Mouse (Mus musculus) large intestine, adult 2 months (tissue): ENCODE measurements around the gene Scyl1. TPM values are rescaled to one million over a fixed set of nuclear protein-coding genes. Genes with fewer than 3 reads are reported as not detected.

Experiments used
- DNase-seq: peaks from one replicate; pipeline ENCODE4 v3.0.0-alpha.2; 2012; ENCODE audit warnings: low read depth, low spot score
- WGBS: fragments of 180-500 bp; shearing (Covaris S2); methylation state at CpG from one replicate; pipeline ENCODE4 v1.1.7; 2018; 5-methylcytosine and 5-hydroxymethylcytosine counted together
- polyA plus RNA-seq: library from polyadenylated mRNA; depleted of rRNA; stranded (reverse); fragments of >200 nt; gene quantifications from 2 replicates; pipeline ENCODE4 v1.2.3, GENCODE M21; 2012

Gene Scyl1
- polyA plus RNA-seq, 1 experiment = 53.6 TPM

DNA sequence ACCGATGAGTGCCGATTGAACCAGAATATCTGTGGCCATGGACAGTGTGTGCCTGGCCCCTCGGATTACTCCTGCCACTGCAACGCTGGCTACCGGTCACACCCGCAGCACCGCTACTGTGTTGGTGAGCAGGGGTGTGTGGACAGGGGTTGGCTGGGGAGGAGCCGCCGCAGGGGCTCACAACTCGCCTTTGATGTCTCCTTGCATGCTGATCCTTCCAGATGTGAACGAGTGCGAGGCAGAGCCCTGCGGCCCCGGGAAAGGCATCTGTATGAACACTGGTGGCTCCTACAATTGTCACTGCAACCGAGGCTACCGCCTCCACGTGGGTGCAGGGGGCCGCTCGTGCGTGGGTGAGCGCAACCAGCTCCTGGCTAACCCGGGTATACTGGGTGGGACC lies 20.3 kb downstream of the Scyl1 start:
- no peak for DNase-seq
- 38% methylated on average over 22 of the region's 22 CpGs for WGBS

DNA sequence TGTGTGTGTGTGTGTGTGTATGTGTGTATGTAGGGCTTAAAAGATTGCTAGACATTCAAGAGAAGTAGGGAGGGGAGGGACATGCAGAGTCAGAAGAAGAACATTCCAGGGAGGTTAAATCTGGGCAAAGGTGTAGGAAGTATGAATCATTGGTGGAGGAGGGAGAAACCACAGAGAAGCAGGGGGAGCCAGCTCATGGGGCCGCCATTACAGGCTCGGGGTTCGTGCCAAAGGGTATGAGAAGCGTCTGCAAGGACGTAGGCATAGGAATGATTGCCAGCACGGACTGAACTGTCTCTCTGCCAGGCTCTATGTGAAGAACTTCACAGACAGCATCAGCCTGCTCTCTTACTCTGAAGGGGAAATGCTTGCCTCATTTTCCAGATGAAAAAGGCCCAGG lies 21.7 kb downstream of the Scyl1 start:
- DNase-seq = no peak
- 67% methylated on average over 6 of the region's 6 CpGs for WGBS

DNA sequence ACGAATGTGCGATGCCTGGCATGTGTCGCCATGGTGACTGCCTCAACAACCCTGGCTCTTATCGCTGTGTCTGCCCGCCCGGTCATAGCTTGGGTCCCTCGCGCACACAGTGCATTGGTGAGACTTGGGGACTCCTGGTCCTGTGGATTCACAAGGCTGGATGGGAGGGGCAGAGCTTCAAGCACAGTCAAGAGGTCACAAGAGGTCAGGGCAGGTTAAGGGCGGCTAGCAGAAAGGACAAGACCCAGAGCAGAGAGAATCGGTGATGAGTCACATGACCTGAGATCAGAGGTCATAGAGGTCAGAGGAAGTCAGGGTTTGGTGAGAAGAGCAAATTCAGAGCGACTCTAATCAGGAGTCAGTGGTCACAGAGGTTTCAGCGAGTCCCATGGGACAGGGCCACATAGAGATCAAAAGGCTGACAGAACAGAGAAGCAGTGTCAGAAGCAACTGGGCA lies 24.3 kb downstream of the Scyl1 start:
- 63% methylated on average over 12 of the region's 12 CpGs for WGBS
- DNase-seq = no peak

- DNase-seq = no peak
- WGBS = 22% methylated on average over 34 of the region's 36 CpGs
Observed at GRCm38 (mm10) chr19:5745756-5746710, 25.2 kb downstream of the Scyl1 start.

DNA sequence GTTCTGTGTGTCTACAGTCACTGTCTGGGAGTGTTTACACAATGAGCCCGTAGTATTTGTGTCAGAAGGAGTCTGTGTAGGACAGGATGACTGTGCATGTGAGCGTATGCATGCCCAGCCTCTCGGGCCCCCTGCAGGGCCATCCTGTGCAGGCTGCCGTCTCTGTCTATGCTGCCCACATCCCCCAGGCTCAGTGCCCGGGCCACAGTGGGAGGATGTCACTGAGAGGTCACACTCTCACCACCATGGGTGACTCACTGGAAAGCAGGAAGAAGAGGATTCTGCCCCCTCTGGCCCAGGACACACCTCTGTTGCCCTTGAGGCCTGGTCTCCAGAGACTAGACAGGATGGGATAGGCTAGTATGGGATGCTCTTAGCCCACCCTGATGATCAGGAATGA lies 27.6 kb downstream of the Scyl1 start:
- no peak for DNase-seq
- WGBS = 56% methylated on average over 5 of the region's 5 CpGs

DNA sequence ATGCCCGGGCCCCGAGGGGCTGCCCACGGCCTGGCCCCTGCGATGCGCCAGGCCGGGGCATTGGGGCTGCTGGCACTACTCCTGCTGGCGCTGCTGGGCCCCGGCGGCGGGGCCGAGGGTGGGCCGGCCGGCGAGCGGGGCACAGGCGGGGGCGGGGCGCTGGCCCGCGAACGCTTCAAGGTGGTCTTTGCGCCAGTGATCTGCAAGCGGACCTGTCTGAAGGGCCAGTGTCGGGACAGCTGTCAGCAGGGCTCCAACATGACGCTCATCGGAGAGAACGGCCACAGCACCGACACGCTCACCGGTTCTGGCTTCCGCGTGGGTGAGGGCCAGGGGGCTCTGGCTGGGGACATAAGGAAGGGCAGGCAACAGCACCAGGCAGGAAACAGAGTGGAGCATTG lies 29.0 kb downstream of the Scyl1 start:
- WGBS = 15% methylated on average over 32 of the region's 32 CpGs
- DNase-seq = no peak

- WGBS = 2% methylated on average over 53 of the region's 55 CpGs
- no peak for DNase-seq
Observed at GRCm38 (mm10) chr19:5741641-5742240, 29.5 kb downstream of the Scyl1 start.

- WGBS = 47% methylated on average over 14 of the region's 14 CpGs
Observed at GRCm38 (mm10) chr19:5740320-5741317, 30.6 kb downstream of the Scyl1 start, which contains the start of gene Ltbp3. Gene Ltbp3, plus strand, starts transcription at chr19:5740904.

GRCm38 (mm10) chr19:5739446-5739845 lies 31.8 kb downstream of the Scyl1 start:
- no peak for DNase-seq
- 35% methylated on average over 2 of the region's 2 CpGs for WGBS

More at GRCm38 (mm10) chr19:5740320-5741317, 30.6 kb downstream of the Scyl1 start, which contains the start of gene Ltbp3:
- no peak for DNase-seq

DNA sequence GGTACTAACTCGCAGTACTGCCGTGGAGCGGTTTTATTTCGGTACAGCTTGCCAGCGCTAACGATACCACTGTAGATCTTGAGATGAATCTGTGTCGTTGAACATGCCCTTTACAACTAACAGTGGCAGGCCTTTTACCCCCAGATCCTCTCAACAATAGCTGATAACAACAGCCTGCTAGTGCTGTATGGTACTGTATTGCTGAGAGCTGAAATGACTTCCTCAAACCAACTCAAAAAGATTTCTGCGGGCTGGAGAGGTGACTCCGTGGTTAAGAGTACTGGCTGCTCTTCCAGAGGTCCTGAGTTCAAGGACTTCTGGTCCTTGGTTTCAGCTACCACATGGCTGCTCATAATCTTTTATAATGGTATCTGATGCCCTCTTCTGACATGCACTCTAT lies 36.9 kb downstream of the Scyl1 start:
- no peak for DNase-seq
- 77% methylated on average over 9 of the region's 9 CpGs for WGBS

GRCm38 (mm10) chr19:5731264-5731978 lies 39.8 kb downstream of the Scyl1 start:
- peak; percentile 78 for DNase-seq
- under 1% methylated on average over 47 of the region's 47 CpGs for WGBS

GRCm38 (mm10) chr19:5730314-5731186 lies 40.7 kb downstream of the Scyl1 start:
- no peak for DNase-seq
- 76% methylated on average over 29 of the region's 29 CpGs for WGBS

DNA sequence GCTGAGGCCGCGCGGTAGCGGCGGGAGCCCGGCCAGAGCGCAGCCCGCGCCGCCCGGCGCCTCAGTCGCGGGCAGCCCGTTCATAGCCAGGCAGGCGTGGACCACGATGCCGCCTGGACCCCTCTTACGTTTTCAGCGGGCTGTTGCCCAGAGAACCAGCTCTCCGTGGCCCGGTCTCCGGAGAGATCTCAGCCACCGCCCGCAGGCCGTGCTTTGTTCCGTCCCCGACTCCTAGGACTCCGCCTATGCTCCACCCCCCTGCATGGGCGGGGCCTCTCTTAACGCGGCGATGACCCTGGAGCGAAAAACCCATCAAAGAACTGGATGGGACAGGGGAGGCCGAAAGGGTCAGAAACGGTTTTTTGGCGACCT lies 41.8 kb downstream of the Scyl1 start, which contains the start of gene Fam89b:
Gene Fam89b, minus strand, starts transcription at position 210 of the 372 bp plus-strand sequence.
- peak; percentile 83 for DNase-seq
- under 1% methylated on average over 37 of the region's 37 CpGs for WGBS

DNA sequence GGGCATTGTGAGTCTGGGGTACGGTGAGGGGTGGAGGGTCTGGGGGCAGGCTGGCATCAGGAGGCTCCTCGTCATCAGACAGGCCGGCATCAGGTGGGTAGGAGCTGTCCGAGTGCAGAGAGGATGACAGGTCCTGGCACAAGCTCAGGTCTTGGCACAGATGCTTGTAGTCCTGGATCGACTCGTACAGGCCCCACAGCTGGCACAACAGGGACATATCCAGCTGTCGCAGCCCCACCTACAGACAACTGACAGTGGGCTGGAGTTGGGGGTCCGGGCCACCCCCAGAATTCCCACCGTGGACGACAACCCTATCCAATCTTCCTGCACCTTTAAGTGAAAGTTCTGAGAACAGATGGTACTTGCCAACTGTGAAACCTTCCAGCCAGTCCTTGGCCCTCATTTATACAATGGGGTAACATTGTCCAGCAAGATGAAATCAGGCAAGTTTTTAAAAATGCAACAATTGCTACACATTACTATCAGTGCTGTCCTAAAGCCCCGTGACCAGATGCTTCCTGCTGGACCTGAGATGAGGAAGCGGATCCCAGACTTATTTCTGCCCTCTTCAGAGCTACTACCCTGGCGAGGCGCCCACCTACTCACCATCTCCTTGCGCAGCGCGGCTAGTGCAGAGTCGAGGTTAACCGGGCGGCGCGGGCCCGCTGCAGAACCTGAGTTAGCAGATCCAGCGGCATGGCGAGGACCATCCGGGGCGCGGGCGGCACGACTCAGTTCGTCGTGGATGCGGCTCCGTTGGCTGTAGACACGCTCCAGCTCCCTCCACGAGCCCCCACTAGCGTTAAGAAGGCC lies 42.4 kb downstream of the Scyl1 start:
- DNase-seq = no peak
- 4% methylated on average over 37 of the region's 37 CpGs for WGBS

GRCm38 (mm10) chr19:5727701-5728100 lies 43.5 kb downstream of the Scyl1 start:
- DNase-seq = no peak
- 2% methylated on average over 14 of the region's 14 CpGs for WGBS

- DNase-seq = no peak
- WGBS = 42% methylated on average over 15 of the region's 15 CpGs
Observed at GRCm38 (mm10) chr19:5726961-5727578, 44.1 kb downstream of the Scyl1 start.
